In genomic region chr5:43841144-43842010, GRCm38 (mm10) we compare ENCODE assay signal across 9 mouse cellular contexts. TPM values are rescaled to one million over a fixed set of nuclear protein-coding genes. Genes with fewer than 3 reads are reported as not detected.
DNase-seq lines count a peak whose midpoint lies in the region; ATAC-seq and TF ChIP-seq lines count a peak whose summit lies in the region.
"Had no signal": no experiment of that assay in that cellular context is flagged by ENCODE, and none has a peak within 500 bp of the region (broad histone marks: within the 10 kb centered on the region; RNA-seq: fewer than 3 reads in every experiment).

No protein-coding gene starts in this region.

- TF ChIP-seq CTCF in layer of hippocampus, adult 2 months (conservative IDR thresholded peaks at IDR 0.05) = peak; percentile 97
- TF ChIP-seq CTCF in MEL (IDR thresholded peaks at IDR 0.05 in 2 of 3, conservative IDR thresholded peaks at IDR 0.05 in 1 of 3; ENCODE audit: control insufficient read depth in 1 of 3, insufficient read depth in 1 of 3, low read depth in 2 of 3, low read length in 3 of 3, poor library complexity in 1 of 3, severe bottlenecking in 1 of 3) = peak; percentile 63 to 98 (median 93)
- no peak for TF ChIP-seq CTCF in testis, adult 2 months (IDR thresholded peaks at IDR 0.05; ENCODE audit: control insufficient read depth, insufficient read depth, insufficient replicate concordance, low read depth, low read length)

- no peak; a peak in 1 of 4 replicates for TF ChIP-seq EP300 in MEL (IDR thresholded peaks at IDR 0.05; ENCODE audit: low read depth in 1 of 2, low read length in 2 of 2)

- 42% methylated on average over 11 of the region's 11 CpGs for WGBS in heart, embryonic 13.5 days
- WGBS in midbrain, embryonic 10.5 days = 53% methylated on average over 11 of the region's 11 CpGs

- H3K9me3 ChIP-seq in MEL (replicated peaks; ENCODE audit: insufficient read depth, low read length) = no peaks in the 10 kb centered on the region
- peaks cover 7% of the 10 kb centered on the region; the same call in 1 of the 2 replicates for H3K9me3 ChIP-seq in heart, embryonic 13.5 days
- peaks cover 4% of the 10 kb centered on the region; the same call in 1 of the 2 replicates for H3K9me3 ChIP-seq in midbrain, embryonic 10.5 days (replicated peaks)

- ATAC-seq in heart, embryonic 13.5 days (ENCODE audit: extremely low read depth, insufficient number of reproducible peaks, low FRiP score, low TSS enrichment) = no peak

- no peaks in the 10 kb centered on the region; a peak in 1 of 4 replicates for H3K36me3 ChIP-seq in MEL (ENCODE audit: control insufficient read depth in 1 of 2, insufficient read depth in 2 of 2, low read length in 2 of 2)
- no peaks in the 10 kb centered on the region for H3K36me3 ChIP-seq in heart, embryonic 13.5 days
- no peaks in the 10 kb centered on the region for H3K36me3 ChIP-seq in midbrain, embryonic 10.5 days
- H3K36me3 ChIP-seq in testis, adult 2 months (ENCODE audit: control insufficient read depth, insufficient read depth, low read length) = no peaks in the 10 kb centered on the region

- intact Hi-C loops in left cerebral cortex, postnatal 36 days (cut with DNase I) = loop anchor here (5.0 kb wide), 3 partner anchors 51 to 206 kb away; no protein-coding TSS in a partner anchor

- H3K27me3 ChIP-seq in MEL (ENCODE audit: control insufficient read depth in 1 of 2, insufficient read depth in 2 of 2, low read length in 2 of 2) = no peaks in the 10 kb centered on the region
- no peaks in the 10 kb centered on the region for H3K27me3 ChIP-seq in heart, embryonic 13.5 days (replicated peaks)
- no peaks in the 10 kb centered on the region for H3K27me3 ChIP-seq in midbrain, embryonic 10.5 days (ENCODE audit: low read depth, poor library complexity, severe bottlenecking)
- no peaks in the 10 kb centered on the region for H3K27me3 ChIP-seq in testis, adult 2 months (ENCODE audit: control insufficient read depth, insufficient read depth, low read length)

- H3K4me1 ChIP-seq in MEL (ENCODE audit: control insufficient read depth in 1 of 2, insufficient read depth in 2 of 2, low read length in 2 of 2) = peaks cover 0 to 2% of the 10 kb centered on the region in 2 experiments; a peak in 1 of 4 replicates
- H3K4me1 ChIP-seq in heart, embryonic 13.5 days = no peaks in the 10 kb centered on the region; the same call in 1 of the 2 replicates
- peaks cover 4% of the 10 kb centered on the region for H3K4me1 ChIP-seq in midbrain, embryonic 10.5 days
- H3K4me1 ChIP-seq in testis, adult 2 months (ENCODE audit: control insufficient read depth, insufficient read depth, low read length) = no peaks in the 10 kb centered on the region

- peak; percentile 97 for TF ChIP-seq RAD21 in MEL (IDR thresholded peaks at IDR 0.05; ENCODE audit: low read depth, low read length)

- peak overlapping the region; percentile 45 for H3K4me2 ChIP-seq in heart, embryonic 13.5 days

- H3K79me2 ChIP-seq in MEL (ENCODE audit: control insufficient read depth, insufficient read depth, low read length, poor library complexity) = no peaks in the 10 kb centered on the region

- peak; percentile 39 to 58 for DNase-seq in layer of hippocampus, adult 2 months (ENCODE audit: low spot score in 2 of 2)
- no peak for DNase-seq in layer of hippocampus, adult 11-12 months (ENCODE audit: low spot score)
- peak; percentile 92 for DNase-seq in MEL (ENCODE audit: low read depth, low spot score)
- peak; percentile 38 for DNase-seq in cerebellum, adult 8-10 months
- peak; percentile 16 to 28 for DNase-seq in left cerebral cortex, postnatal 36 days (ENCODE audit: low spot score in 2 of 2)
- DNase-seq in midbrain, embryonic 10.5 days (ENCODE audit: low spot score) = peak; percentile 32

- peak overlapping the region; percentile 58 for H3K9ac ChIP-seq in MEL (ENCODE audit: control insufficient read depth, low read depth, low read length, poor library complexity, severe bottlenecking)
- no peak overlapping the region for H3K9ac ChIP-seq in heart, embryonic 13.5 days

- TF ChIP-seq POLR2A in MEL (IDR thresholded peaks at IDR 0.05; ENCODE audit: control insufficient read depth in 1 of 2, insufficient read depth in 1 of 2, low read depth in 1 of 2, low read length in 2 of 2, poor library complexity in 1 of 2) = no peak
- TF ChIP-seq POLR2A in testis, adult 2 months (IDR thresholded peaks at IDR 0.05; ENCODE audit: control insufficient read depth, low read depth, low read length) = no peak

- peak overlapping the region; percentile 47 for H3K4me3 ChIP-seq in layer of hippocampus, adult 2 months
- H3K4me3 ChIP-seq in MEL (ENCODE audit: control insufficient read depth in 1 of 2, insufficient read depth in 1 of 2, low read depth in 2 of 2, low read length in 2 of 2) = peak overlapping the region; percentile 77 to 82
- H3K4me3 ChIP-seq in heart, embryonic 13.5 days = no peak overlapping the region; the same call in 1 of the 2 replicates
- no peak overlapping the region for H3K4me3 ChIP-seq in midbrain, embryonic 10.5 days
- peak overlapping the region; percentile 18; the same call in 1 of the 2 replicates for H3K4me3 ChIP-seq in testis, adult 2 months (ENCODE audit: control insufficient read depth, low read depth, low read length)
- H3K4me3 ChIP-seq: erythroblast, embryonic 14.5 days had no signal

- peak overlapping the region; percentile 16; the same call in 1 of the 2 replicates for H3K27ac ChIP-seq in layer of hippocampus, adult 2 months
- no peak overlapping the region for H3K27ac ChIP-seq in MEL (ENCODE audit: control insufficient read depth, low read depth, low read length)
- no peak overlapping the region for H3K27ac ChIP-seq in heart, embryonic 13.5 days (replicated peaks)
- H3K27ac ChIP-seq in midbrain, embryonic 10.5 days (replicated peaks) = no peak overlapping the region
- no peak overlapping the region for H3K27ac ChIP-seq in testis, adult 2 months (ENCODE audit: control insufficient read depth, insufficient read depth, low read depth, low read length)

TF ChIP-seq in MEL, 35 proteins besides CTCF, POLR2A, EP300 and RAD21:
- peak; percentile 84 for TF ChIP-seq SMC3 (IDR thresholded peaks at IDR 0.05; ENCODE audit: low read depth, low read length)
- TF ChIP-seq TBP (IDR thresholded peaks at IDR 0.05; ENCODE audit: low read depth, low read length) = no peak
- TF ChIP-seq POLR2AphosphoS2 (IDR thresholded peaks at IDR 0.05; ENCODE audit: low read length) = no peak
- TF ChIP-seq SIN3A (IDR thresholded peaks at IDR 0.05; ENCODE audit: low read length) = peak; percentile 32; the same call in 1 of the 2 replicates
- TF ChIP-seq GATA1 (IDR thresholded peaks at IDR 0.05; ENCODE audit: low read depth, low read length) = peak; percentile 77
- TF ChIP-seq ELF1 (IDR thresholded peaks at IDR 0.05; ENCODE audit: low read depth, low read length) = no peak
- 0 out of 2 replicates have a peak, but pooled peaks have one; percentile 33 for TF ChIP-seq E2F4 (IDR thresholded peaks at IDR 0.05; ENCODE audit: borderline replicate concordance, low read depth, low read length)
- 0 out of 2 replicates have a peak, but pooled peaks have one; percentile 10 for TF ChIP-seq USF1 (IDR thresholded peaks at IDR 0.05; ENCODE audit: low read depth, low read length)
- 0 out of 2 replicates have a peak, but pooled peaks have one; percentile 44 for TF ChIP-seq JUND (IDR thresholded peaks at IDR 0.05; ENCODE audit: low read depth, low read length)
- TF ChIP-seq ZC3H11A (IDR thresholded peaks at IDR 0.05; ENCODE audit: low read depth, low read length) = peak; percentile 85
- peak; percentile 53 for TF ChIP-seq MXI1 (IDR thresholded peaks at IDR 0.05; ENCODE audit: low read depth, low read length)
- TF ChIP-seq NELFE (IDR thresholded peaks at IDR 0.05; ENCODE audit: low read depth, low read length) = no peak
- no peak for TF ChIP-seq ZKSCAN1 (IDR thresholded peaks at IDR 0.05; ENCODE audit: low read depth, low read length)

RNA-seq across cellular contexts. Expression of gene Fbxl5, which starts 19.9 kb away (rescaled TPM):
- 10 to 100 TPM; 89.3 to 97.2 TPM for total RNA-seq in layer of hippocampus, adult 2 months (2021)
- total RNA-seq in MEL (2012; rRNA removed) = 25.7 and 29.4 TPM in 2 replicates
- polyA plus RNA-seq in MEL (2012; ENCODE audit: insufficient read depth in 1 of 2, insufficient read length in 2 of 2, low read depth in 1 of 2, low replicate concordance in 2 of 2, missing spikeins in 1 of 2) = 10 to 100 TPM in 1 of 2 experiments, not detected in 1; 22.8 TPM
- polyA plus RNA-seq in heart, embryonic 13.5 days (2015; fragmentation: Nextera tagmentation; extraction: Ambion mirVana) = 43.2 and 45.4 TPM in 2 replicates
- 10 to 100 TPM; 75.0 to 91.4 TPM for total RNA-seq in left cerebral cortex, postnatal 36 days (2021)
- 57.4 and 62.4 TPM in 2 replicates for polyA plus RNA-seq in midbrain, embryonic 10.5 days (2016; fragmentation: Nextera tagmentation; extraction: Ambion mirVana)
- polyA plus RNA-seq in testis, adult 2 months (2012; rRNA removed) = 33.9 and 42.0 TPM in 2 replicates

RNA-seq across cellular contexts. Expression of gene Bst1, which starts 22.7 kb away (rescaled TPM):
- not detected for total RNA-seq in layer of hippocampus, adult 2 months (2021)
- not detected in 2 replicates for total RNA-seq in MEL (2012; rRNA removed)
- polyA plus RNA-seq in MEL (2012; ENCODE audit: insufficient read depth in 1 of 2, insufficient read length in 2 of 2, low read depth in 1 of 2, low replicate concordance in 2 of 2, missing spikeins in 1 of 2) = not detected
- 0.37 and 0.62 TPM in 2 replicates for polyA plus RNA-seq in heart, embryonic 13.5 days (2015; fragmentation: Nextera tagmentation; extraction: Ambion mirVana)
- total RNA-seq in left cerebral cortex, postnatal 36 days (2021) = not detected
- not detected in 2 replicates for polyA plus RNA-seq in midbrain, embryonic 10.5 days (2016; fragmentation: Nextera tagmentation; extraction: Ambion mirVana)
- 0.04 and 0.38 TPM in 2 replicates for polyA plus RNA-seq in testis, adult 2 months (2012; rRNA removed)
- polyA plus RNA-seq: erythroblast, embryonic 14.5 days had no signal

RNA-seq across cellular contexts. Expression of gene Cd38, which starts 27.0 kb away (rescaled TPM):
- 1 to 10 TPM; 6.4 to 6.6 TPM for total RNA-seq in layer of hippocampus, adult 2 months (2021)
- not detected in 2 replicates for total RNA-seq in MEL (2012; rRNA removed)
- polyA plus RNA-seq in MEL (2012; ENCODE audit: insufficient read depth in 1 of 2, insufficient read length in 2 of 2, low read depth in 1 of 2, low replicate concordance in 2 of 2, missing spikeins in 1 of 2) = not detected
- polyA plus RNA-seq in heart, embryonic 13.5 days (2015; fragmentation: Nextera tagmentation; extraction: Ambion mirVana) = 19.6 and 23.8 TPM in 2 replicates
- total RNA-seq in left cerebral cortex, postnatal 36 days (2021) = 1 to 10 TPM; 2.2 TPM
- 6.4 and 6.6 TPM in 2 replicates for polyA plus RNA-seq in midbrain, embryonic 10.5 days (2016; fragmentation: Nextera tagmentation; extraction: Ambion mirVana)
- 0.40 and 0.48 TPM in 2 replicates for polyA plus RNA-seq in testis, adult 2 months (2012; rRNA removed)
- polyA plus RNA-seq: erythroblast, embryonic 14.5 days had no signal

Comparison
In these comparisons a context has a peak if more than half of its experiments do, and no peak if none do; other contexts are left out.
1. H3K4me3 ChIP-seq: peak in layer of hippocampus, adult 2 months (single experiment), MEL (2 of 2) and testis, adult 2 months (single experiment); none in heart, embryonic 13.5 days (single experiment) and midbrain, embryonic 10.5 days (single experiment).